Mouse (Mus musculus): ENCODE data around the gene Rbbp4.
"Not testable (repeated sequence)": the region's sequence is repeated elsewhere in the genome, so short reads cannot be mapped to it uniquely, and the experiment has no call there.

Gene Rbbp4

GRCm38 (mm10) chr4:129335216-129336074 lies at the start of gene Rbbp4, which contains the start of gene Zbtb8os:
Gene Rbbp4, minus strand, starts transcription at chr4:129335370.
Gene Zbtb8os, plus strand, starts transcription at chr4:129335695.
- peak; percentile 97 for DNase-seq

GRCm38 (mm10) chr4:129384440-129384839 lies 49.3 kb upstream of the Rbbp4 start:
- DNase-seq = peak; percentile 28

GRCm38 (mm10) chr4:129383586-129383985 lies 48.4 kb upstream of the Rbbp4 start:
- no peak for DNase-seq

GRCm38 (mm10) chr4:129382488-129382887 lies 47.3 kb upstream of the Rbbp4 start:
- peak; percentile 17 for DNase-seq

- DNase-seq = no peak
Observed at GRCm38 (mm10) chr4:129382029-129382428, 46.9 kb upstream of the Rbbp4 start.

GRCm38 (mm10) chr4:129381148-129381547 lies 46.0 kb upstream of the Rbbp4 start:
- DNase-seq = no peak

GRCm38 (mm10) chr4:129379805-129380204 lies 44.6 kb upstream of the Rbbp4 start:
- DNase-seq = no peak

GRCm38 (mm10) chr4:129377601-129378390 lies 42.6 kb upstream of the Rbbp4 start, which contains the start of gene Zbtb8a:
Gene Zbtb8a, minus strand, starts transcription at chr4:129378116.
- peak; percentile 33 for DNase-seq

- DNase-seq = peak; percentile 40
Observed at GRCm38 (mm10) chr4:129376961-129377545, 41.9 kb upstream of the Rbbp4 start.

GRCm38 (mm10) chr4:129375821-129376220 lies 40.7 kb upstream of the Rbbp4 start:
- no peak for DNase-seq

- no peak for DNase-seq
Observed at GRCm38 (mm10) chr4:129375000-129375399, 39.8 kb upstream of the Rbbp4 start.

GRCm38 (mm10) chr4:129374219-129374755 lies 39.1 kb upstream of the Rbbp4 start:
- DNase-seq = no peak

GRCm38 (mm10) chr4:129373202-129373976 lies 38.2 kb upstream of the Rbbp4 start:
- DNase-seq = no peak

GRCm38 (mm10) chr4:129371391-129371790 lies 36.2 kb upstream of the Rbbp4 start:
- no peak for DNase-seq

GRCm38 (mm10) chr4:129365224-129365623 lies 30.1 kb upstream of the Rbbp4 start:
- DNase-seq = no peak

GRCm38 (mm10) chr4:129364379-129364778 lies 29.2 kb upstream of the Rbbp4 start:
- DNase-seq = no peak

GRCm38 (mm10) chr4:129363463-129363862 lies 28.3 kb upstream of the Rbbp4 start:
- DNase-seq = no peak

- DNase-seq = no peak
Observed at GRCm38 (mm10) chr4:129362771-129363170, 27.6 kb upstream of the Rbbp4 start.

- DNase-seq = not testable (repeated sequence)
Observed at GRCm38 (mm10) chr4:129362238-129362637, 27.1 kb upstream of the Rbbp4 start.

GRCm38 (mm10) chr4:129357613-129358163 lies 22.5 kb upstream of the Rbbp4 start:
- DNase-seq = no peak

GRCm38 (mm10) chr4:129354236-129354635 lies 19.1 kb upstream of the Rbbp4 start:
- no peak for DNase-seq

GRCm38 (mm10) chr4:129353176-129353575 lies 18.0 kb upstream of the Rbbp4 start:
- DNase-seq = no peak
